Mouse (Mus musculus): ENCODE measurements around the gene Apln. TPM values are rescaled to one million over a fixed set of nuclear protein-coding genes. Genes with fewer than 3 reads are reported as not detected.

Apln gene
- total and polyA plus RNA-seq, 3 experiments: 0.08 TPM; not detected in 2

DNA sequence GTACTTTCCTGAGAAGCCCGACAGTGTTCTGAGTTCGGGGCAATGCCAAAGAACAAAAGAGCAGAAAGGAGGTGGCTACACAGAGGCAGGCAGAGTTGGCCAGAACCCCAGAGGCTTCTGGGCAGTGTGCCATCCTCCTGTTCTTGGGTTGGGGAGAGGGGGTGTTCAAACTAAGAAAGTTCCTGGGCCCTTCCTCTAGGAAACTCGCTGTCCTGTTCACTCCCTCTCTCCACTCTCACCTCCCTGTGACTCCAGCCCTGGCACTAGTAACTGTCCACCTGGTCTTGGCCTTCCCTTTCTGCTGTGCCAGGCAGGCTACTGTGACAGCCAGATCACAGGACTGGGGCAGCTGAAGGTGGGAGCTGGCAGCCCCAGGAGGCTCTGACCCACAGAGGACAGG is 1.6 kb downstream of the Apln start:
- Histone ChIP-seq H3K4me1 (ENCODE audit: control insufficient read depth in 1 of 2, insufficient read depth in 2 of 2, low read length in 2 of 2) (no peaks in the 10 kb centered on the region), H3K27me3 (ENCODE audit: control insufficient read depth in 1 of 2, insufficient read depth in 2 of 2, low read length in 2 of 2) (no peaks in the 10 kb centered on the region), H3K9ac (ENCODE audit: control insufficient read depth, low read depth, low read length, poor library complexity, severe bottlenecking) (no peak overlapping the region), H3K9me3 (replicated peaks; ENCODE audit: insufficient read depth, low read length) (no peaks in the 10 kb centered on the region), H3K4me3 (ENCODE audit: control insufficient read depth in 1 of 2, insufficient read depth in 1 of 2, low read depth in 2 of 2, low read length in 2 of 2) (no peak overlapping the region), H3K27ac (ENCODE audit: control insufficient read depth, low read depth, low read length) (no peak overlapping the region), H3K79me2 (ENCODE audit: control insufficient read depth, insufficient read depth, low read length, poor library complexity) (no peaks in the 10 kb centered on the region), H3K36me3 (ENCODE audit: control insufficient read depth in 1 of 2, insufficient read depth in 2 of 2, low read length in 2 of 2) (no peaks in the 10 kb centered on the region)
- TF ChIP-seq EP300 (IDR thresholded peaks at IDR 0.05; ENCODE audit: low read depth in 1 of 2, low read length in 2 of 2) (no peak), GATA1 (IDR thresholded peaks at IDR 0.05; ENCODE audit: low read depth, low read length) (no peak), MEF2A (IDR thresholded peaks at IDR 0.05; ENCODE audit: extremely low read depth, insufficient replicate concordance, low read depth, low read length, poor library complexity, severe bottlenecking) (no peak), CTCF (IDR thresholded peaks at IDR 0.05 in 2 of 3, conservative IDR thresholded peaks at IDR 0.05 in 1 of 3; ENCODE audit: control insufficient read depth in 1 of 3, insufficient read depth in 1 of 3, low read depth in 2 of 3, low read length in 3 of 3, poor library complexity in 1 of 3, severe bottlenecking in 1 of 3) (no peak), JUND (IDR thresholded peaks at IDR 0.05; ENCODE audit: low read depth, low read length) (no peak), NELFE (IDR thresholded peaks at IDR 0.05; ENCODE audit: low read depth, low read length) (no peak), MYC (IDR thresholded peaks at IDR 0.05; ENCODE audit: low read depth, low read length) (no peak), ZKSCAN1 (IDR thresholded peaks at IDR 0.05; ENCODE audit: low read depth, low read length) (no peak), E2F4 (IDR thresholded peaks at IDR 0.05; ENCODE audit: borderline replicate concordance, low read depth, low read length) (no peak), MAX (IDR thresholded peaks at IDR 0.05; ENCODE audit: low read length) (no peak), GABPA (IDR thresholded peaks at IDR 0.05; ENCODE audit: low read depth, low read length) (no peak), TCF12 (IDR thresholded peaks at IDR 0.05; ENCODE audit: low read depth, low read length) (no peak), MXI1 (IDR thresholded peaks at IDR 0.05; ENCODE audit: low read depth, low read length) (no peak), ZNF384 (IDR thresholded peaks at IDR 0.05; ENCODE audit: low read depth, low read length) (no peak), ZC3H11A (IDR thresholded peaks at IDR 0.05; ENCODE audit: low read depth, low read length) (no peak), TBP (IDR thresholded peaks at IDR 0.05; ENCODE audit: low read depth, low read length) (no peak)
- no peak for DNase-seq (ENCODE audit: low read depth, low spot score)

DNA sequence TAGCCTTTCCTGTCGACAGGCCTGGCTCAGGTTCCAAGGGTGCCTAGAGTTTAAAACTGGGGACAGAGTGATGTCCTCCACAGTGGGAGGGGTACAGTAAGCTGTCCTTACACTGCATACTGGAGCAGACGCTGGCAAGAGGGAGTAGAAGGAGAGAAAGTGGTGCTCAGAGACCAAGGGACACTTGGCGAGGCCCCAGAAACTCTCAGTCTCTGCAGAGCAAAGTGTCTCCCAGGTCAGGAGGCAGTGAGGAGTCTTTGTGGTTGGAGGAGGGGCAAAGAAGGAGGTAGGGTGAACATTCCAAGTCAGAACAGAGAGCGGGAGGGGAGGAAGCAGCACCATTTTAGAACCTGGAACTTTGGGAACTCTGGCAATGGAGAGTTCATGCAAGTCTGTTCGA is 2.8 kb downstream of the Apln start:
- TF ChIP-seq MAZ (IDR thresholded peaks at IDR 0.05; ENCODE audit: low read depth, low read length) (no peak), ZC3H11A (IDR thresholded peaks at IDR 0.05; ENCODE audit: low read depth, low read length) (no peak), ZNF384 (IDR thresholded peaks at IDR 0.05; ENCODE audit: low read depth, low read length) (no peak), HCFC1 (IDR thresholded peaks at IDR 0.05; ENCODE audit: low read depth, low read length) (no peak)
- H3K79me2 ChIP-seq (ENCODE audit: control insufficient read depth, insufficient read depth, low read length, poor library complexity): no peaks in the 10 kb centered on the region
- DNase-seq (ENCODE audit: low read depth, low spot score): no peak
- H3K9me3 ChIP-seq (replicated peaks; ENCODE audit: insufficient read depth, low read length): no peaks in the 10 kb centered on the region
- no peak overlapping the region for H3K27ac ChIP-seq (ENCODE audit: control insufficient read depth, low read depth, low read length)
- no peaks in the 10 kb centered on the region for H3K36me3 ChIP-seq (ENCODE audit: control insufficient read depth in 1 of 2, insufficient read depth in 2 of 2, low read length in 2 of 2)
- 0 out of 4 replicates have a peak, but pooled peaks cover 0 to 5% of the 10 kb centered on the region in 2 experiments for H3K4me1 ChIP-seq (ENCODE audit: control insufficient read depth in 1 of 2, insufficient read depth in 2 of 2, low read length in 2 of 2)
- H3K4me3 ChIP-seq (ENCODE audit: control insufficient read depth in 1 of 2, insufficient read depth in 1 of 2, low read depth in 2 of 2, low read length in 2 of 2): no peak overlapping the region
- no peak overlapping the region for H3K9ac ChIP-seq (ENCODE audit: control insufficient read depth, low read depth, low read length, poor library complexity, severe bottlenecking)
- no peaks in the 10 kb centered on the region for H3K27me3 ChIP-seq (ENCODE audit: control insufficient read depth in 1 of 2, insufficient read depth in 2 of 2, low read length in 2 of 2)
